Mouse (Mus musculus): ENCODE results near the gene Gm42791. TPM values are rescaled to one million over a fixed set of nuclear protein-coding genes. Genes with fewer than 3 reads are reported as not detected.

The Gm42791 gene
- total and polyA plus RNA-seq, 3 experiments: 0.42 to 1.3 TPM; not detected in 1

- TF ChIP-seq NRF1 (IDR thresholded peaks at IDR 0.05; ENCODE audit: low read depth, low read length): no peak
- Histone ChIP-seq H3K36me3 (replicated peaks in 1 of 2; ENCODE audit: control insufficient read depth in 1 of 2, insufficient read depth in 1 of 2, low read length in 1 of 2) (no peaks in the 10 kb centered on the region), H3K79me2 (replicated peaks; ENCODE audit: control insufficient read depth, extremely low read depth, insufficient read depth, poor library complexity, severe bottlenecking) (no peaks in the 10 kb centered on the region), H3K9me3 (replicated peaks; ENCODE audit: low read length) (no peaks in the 10 kb centered on the region), H3K4me2 (ENCODE audit: insufficient read depth, low read depth, poor library complexity, severe bottlenecking) (no peak overlapping the region), H3K27ac (ENCODE audit: insufficient read depth, low read depth) (no peak overlapping the region), H3K4me3 (replicated peaks in 1 of 3; ENCODE audit: low read depth in 2 of 3, low read length in 2 of 3, poor library complexity in 1 of 3) (no peak overlapping the region), H3K4me1 (ENCODE audit: control insufficient read depth in 1 of 2, insufficient read depth in 2 of 2) (peaks cover 4 to 18% of the 10 kb centered on the region in 2 experiments; a peak in 3 of 4 replicates), H3K9ac (ENCODE audit: insufficient read depth, low read depth) (no peak overlapping the region), H3K27me3 (replicated peaks) (no peaks in the 10 kb centered on the region)
- in situ Hi-C loops (cut with MboI; ENCODE audit: low pct_ligation_motif_present, low pct_unique_long_range_greater_than_20kb, low sequenced_read_pairs) (no loop called here), dilution Hi-C loops (cut with MboI; ENCODE audit: extremely low pct_ligation_motif_present, extremely low pct_unique_long_range_greater_than_20kb, low sequenced_read_pairs) (no loop called here)
- DNase-seq (ENCODE audit: extremely low read depth): no peak
These were observed 28.6 kb downstream of the Gm42791 start for GRCm38 (mm10) chr5:148966395-148966794.

GRCm38 (mm10) chr5:148965691-148966333 lies 29.1 kb downstream of the Gm42791 start:
- Histone ChIP-seq H3K79me2 (replicated peaks; ENCODE audit: control insufficient read depth, extremely low read depth, insufficient read depth, poor library complexity, severe bottlenecking) (no peaks in the 10 kb centered on the region), H3K4me3 (replicated peaks in 1 of 3; ENCODE audit: low read depth in 2 of 3, low read length in 2 of 3, poor library complexity in 1 of 3) (no peak overlapping the region), H3K4me2 (ENCODE audit: insufficient read depth, low read depth, poor library complexity, severe bottlenecking) (no peak overlapping the region), H3K4me1 (ENCODE audit: control insufficient read depth in 1 of 2, insufficient read depth in 2 of 2) (peaks cover 4 to 18% of the 10 kb centered on the region in 2 experiments; a peak in 3 of 4 replicates), H3K27ac (ENCODE audit: insufficient read depth, low read depth) (no peak overlapping the region), H3K9ac (ENCODE audit: insufficient read depth, low read depth) (no peak overlapping the region), H3K27me3 (replicated peaks) (no peaks in the 10 kb centered on the region), H3K9me3 (replicated peaks; ENCODE audit: low read length) (no peaks in the 10 kb centered on the region), H3K36me3 (replicated peaks in 1 of 2; ENCODE audit: control insufficient read depth in 1 of 2, insufficient read depth in 1 of 2, low read length in 1 of 2) (no peaks in the 10 kb centered on the region)
- dilution Hi-C loops (cut with MboI; ENCODE audit: extremely low pct_ligation_motif_present, extremely low pct_unique_long_range_greater_than_20kb, low sequenced_read_pairs): no loop called here
- in situ Hi-C loops (cut with MboI; ENCODE audit: low pct_ligation_motif_present, low pct_unique_long_range_greater_than_20kb, low sequenced_read_pairs): no loop called here
- no peak for TF ChIP-seq MAZ (IDR thresholded peaks at IDR 0.05; ENCODE audit: low read depth, low read length)
- TF ChIP-seq JUND (conservative IDR thresholded peaks at IDR 0.05; ENCODE audit: low read depth, low read length): no peak
- no peak for TF ChIP-seq USF1 (IDR thresholded peaks at IDR 0.05; ENCODE audit: low read depth, low read length)
- TF ChIP-seq ZC3H11A (IDR thresholded peaks at IDR 0.05; ENCODE audit: low read depth, low read length): no peak
- no peak for TF ChIP-seq MEF2A (IDR thresholded peaks at IDR 0.05; ENCODE audit: borderline replicate concordance, low read depth, low read length)
- TF ChIP-seq NRF1 (IDR thresholded peaks at IDR 0.05; ENCODE audit: low read depth, low read length): no peak
- no peak for TF ChIP-seq ZMIZ1 (IDR thresholded peaks at IDR 0.05; ENCODE audit: low read depth, low read length)
- TF ChIP-seq RCOR1 (conservative IDR thresholded peaks at IDR 0.05; ENCODE audit: low read depth, low read length): no peak
- TF ChIP-seq SIN3A (IDR thresholded peaks at IDR 0.05; ENCODE audit: low read length): no peak
- no peak for TF ChIP-seq USF2 (conservative IDR thresholded peaks at IDR 0.05; ENCODE audit: low read depth, low read length)
- TF ChIP-seq ETS1 (conservative IDR thresholded peaks at IDR 0.05; ENCODE audit: low read depth, low read length): no peak
- TF ChIP-seq SMC3 (IDR thresholded peaks at IDR 0.05; ENCODE audit: low read depth, low read length): no peak
- TF ChIP-seq RAD21 (IDR thresholded peaks at IDR 0.05; ENCODE audit: low read depth, low read length): no peak
- no peak for TF ChIP-seq MYC (IDR thresholded peaks at IDR 0.05; ENCODE audit: low read depth, low read length)
- DNase-seq (ENCODE audit: extremely low read depth): no peak
